Mouse (Mus musculus): ENCODE measurements around the gene Skp1a.

- TF ChIP-seq CTCF (IDR thresholded peaks at IDR 0.05) = no peak
- no peak for TF ChIP-seq EP300 (IDR thresholded peaks at IDR 0.05; ENCODE audit: insufficient read depth, low read depth, low read length)
These were observed 2.1 kb downstream of the Skp1a start for GRCm38 (mm10) chr11:52233906-52234305.

Data from heart, adult 2 months (tissue).